Mouse (Mus musculus): ENCODE data around the gene Olfr156.

GRCm38 (mm10) chr4:43869821-43870220 lies 46.1 kb upstream of the Olfr156 start:
- TF ChIP-seq CTCF (IDR thresholded peaks at IDR 0.05; ENCODE audit: control insufficient read depth, insufficient read depth, insufficient read length), result no peak
- TF ChIP-seq MYOD1 (IDR thresholded peaks at IDR 0.05; ENCODE audit: control insufficient read depth, insufficient read length, low read depth), result no peak
- no peak for TF ChIP-seq USF1 (IDR thresholded peaks at IDR 0.05; ENCODE audit: low read depth)
- TF ChIP-seq MYOG (IDR thresholded peaks at IDR 0.05; ENCODE audit: control insufficient read depth, extremely low read depth, insufficient read length), result no peak

Measured in C2C12 (cell line).